Mouse (Mus musculus) embryonic facial prominence, embryonic 10.5 days (tissue): ENCODE results near the gene Nmd3. TPM values are rescaled to one million over a fixed set of nuclear protein-coding genes. Genes with fewer than 3 reads are reported as not detected.

ENCODE experiments used
- DNase-seq: peaks from one replicate; pipeline ENCODE4 v3.0.0-alpha.2; 2017; ENCODE audit warnings: low spot score
- H3K27ac ChIP-seq: fragments of 300-500 bp; sonication (generic); replicated peaks from 2 replicates; pipeline ENCODE4 v1.5.1; 2016; ENCODE audit warnings: mild to moderate bottlenecking
- H3K27me3 ChIP-seq: fragments of 300-500 bp; sonication (generic); replicated peaks from 2 replicates; pipeline ENCODE4 v1.6.1; 2016; ENCODE audit warnings: low read depth, mild to moderate bottlenecking; ENCODE audit not compliant: poor library complexity, severe bottlenecking
- H3K36me3 ChIP-seq: fragments of 300-500 bp; sonication (generic); replicated peaks from 2 replicates; pipeline ENCODE4 v1.6.1; 2016; ENCODE audit warnings: mild to moderate bottlenecking, moderate library complexity
- H3K4me1 ChIP-seq: fragments of 300-500 bp; sonication (generic); 2 replicates; pipeline ENCODE4 v1.6.1; 2016
- H3K4me3 ChIP-seq: fragments of 300-500 bp; sonication (generic); 2 replicates; pipeline ENCODE4 v1.5.1; 2016; ENCODE audit warnings: mild to moderate bottlenecking, moderate library complexity
- H3K9me3 ChIP-seq: fragments of 300-500 bp; sonication (generic); 2 replicates; pipeline ENCODE4 v1.6.1; 2016; ENCODE audit warnings: mild to moderate bottlenecking
- WGBS: fragments of 180-500 bp; shearing (Covaris S2); methylation state at CpG from one replicate; pipeline ENCODE4 v1.1.7; 2016; 5-methylcytosine and 5-hydroxymethylcytosine counted together
- polyA plus RNA-seq: library from polyadenylated mRNA; unstranded; fragments of >200 nt; fragmentation: Nextera tagmentation; extraction: Ambion mirVana; gene quantifications from 2 replicates; pipeline ENCODE4 v1.2.1, GENCODE M21; 2016

The Nmd3 gene
- polyA plus RNA-seq, 1 experiment from 2014 or later = 163 TPM

DNA sequence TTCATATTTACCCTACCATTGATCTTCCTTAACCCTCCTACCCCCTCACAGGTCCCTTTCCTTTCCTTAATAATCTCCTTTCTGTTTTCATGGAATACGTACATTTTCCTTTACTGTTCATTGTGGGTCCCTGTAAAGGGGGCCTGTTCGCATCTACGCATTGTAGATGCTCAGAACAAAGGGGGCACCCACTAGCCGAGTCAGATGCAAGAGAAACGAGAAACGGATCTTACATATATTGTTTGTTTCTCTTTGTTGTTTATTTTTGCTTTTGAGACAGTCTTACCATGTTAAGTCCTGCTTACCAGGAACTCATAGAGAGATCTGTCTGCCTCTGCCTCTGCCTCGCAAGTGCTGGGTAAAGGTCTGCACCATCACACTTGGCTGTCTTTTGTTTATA, 1.4 kb downstream of the Nmd3 start:
- DNase-seq = no peak
- Histone ChIP-seq H3K36me3 (peaks cover 39% of the 10 kb centered on the region), H3K4me1 (peaks cover 18% of the 10 kb centered on the region), H3K9me3 (no peaks in the 10 kb centered on the region), H3K27me3 (no peaks in the 10 kb centered on the region), H3K4me3 (peak overlapping the region; percentile 81), H3K27ac (peak overlapping the region; percentile 95)
- 38% methylated on average over 7 of the region's 7 CpGs for whole genome bisulfite sequencing

GRCm38 (mm10) chr3:69730930-69731329, 9.1 kb downstream of the Nmd3 start:
- Histone ChIP-seq H3K4me1 (no peaks in the 10 kb centered on the region), H3K36me3 (peaks cover 90% of the 10 kb centered on the region), H3K4me3 (no peak overlapping the region), H3K27ac (no peak overlapping the region), H3K27me3 (no peaks in the 10 kb centered on the region), H3K9me3 (no peaks in the 10 kb centered on the region)
- no peak for DNase-seq

DNA sequence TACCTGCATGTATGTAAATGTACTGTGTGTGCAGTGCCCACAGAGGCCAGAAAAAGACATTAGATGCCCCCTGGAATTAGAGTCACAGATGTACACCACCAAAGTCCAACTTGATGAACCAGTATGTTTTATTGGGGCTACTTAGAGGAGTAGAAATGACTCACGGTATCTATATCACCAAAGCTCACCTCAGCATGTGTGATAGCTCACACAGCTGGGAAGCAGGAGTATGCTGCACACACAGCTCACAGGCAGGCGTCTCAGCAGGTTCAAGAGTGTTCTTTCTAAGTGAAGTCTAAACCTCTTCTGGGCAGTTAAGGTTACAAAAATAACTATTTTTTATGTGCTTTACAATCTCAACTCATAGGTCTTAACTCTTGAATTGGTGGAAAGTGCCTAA, 12.2 kb downstream of the Nmd3 start:
- no peak overlapping the region for H3K27ac ChIP-seq
- no peak for DNase-seq
- H3K4me3 ChIP-seq = no peak overlapping the region
- 91% methylated on average over 2 of the region's 2 CpGs for WGBS
- H3K36me3 ChIP-seq = peaks cover 91% of the 10 kb centered on the region
- H3K27me3 ChIP-seq = no peaks in the 10 kb centered on the region
- no peaks in the 10 kb centered on the region for H3K9me3 ChIP-seq
- H3K4me1 ChIP-seq = no peaks in the 10 kb centered on the region

DNA sequence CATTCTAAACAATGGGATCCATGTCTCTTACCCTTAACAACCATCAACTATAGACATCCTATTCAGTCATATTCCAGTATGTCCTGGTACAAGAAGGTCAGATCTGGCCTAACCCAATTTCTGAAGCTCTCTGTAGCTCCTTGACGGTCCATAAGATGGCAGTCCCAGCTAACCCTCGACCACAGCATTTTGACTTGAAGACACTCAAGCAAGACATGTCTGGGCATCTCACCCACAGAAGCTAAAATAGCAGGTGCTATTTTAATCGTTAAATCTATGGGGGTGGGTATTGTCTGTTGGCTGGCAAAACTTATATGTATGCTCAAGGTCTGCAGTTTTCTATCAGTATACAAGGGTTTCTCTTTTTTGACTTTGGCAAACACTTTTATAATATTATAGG, 33.4 kb downstream of the Nmd3 start:
- WGBS = 86% methylated on average over 3 of the region's 3 CpGs
- H3K9me3 ChIP-seq = no peaks in the 10 kb centered on the region
- H3K36me3 ChIP-seq = peaks cover 79% of the 10 kb centered on the region
- DNase-seq = no peak
- no peak overlapping the region for H3K4me3 ChIP-seq
- no peak overlapping the region for H3K27ac ChIP-seq
- H3K4me1 ChIP-seq = no peaks in the 10 kb centered on the region
- no peaks in the 10 kb centered on the region for H3K27me3 ChIP-seq

DNA sequence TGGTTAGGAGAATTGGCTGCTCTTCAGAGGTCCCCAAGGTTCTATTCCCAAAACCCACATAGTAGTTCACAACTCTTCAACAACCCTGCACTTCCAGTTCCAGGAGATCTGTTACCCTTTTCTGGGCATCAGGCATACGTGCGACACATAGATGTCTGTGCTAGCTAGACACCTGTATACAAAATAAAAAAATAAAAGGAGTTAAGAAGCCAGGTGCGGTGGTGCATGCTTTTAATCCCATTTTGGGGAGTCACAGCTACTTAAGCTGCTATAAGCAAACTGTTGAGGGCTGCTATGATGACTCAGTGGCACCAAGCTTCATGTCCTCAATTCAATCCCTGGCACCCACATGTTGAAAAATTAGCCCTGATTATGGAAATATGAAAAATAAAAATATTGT, 34.2 kb downstream of the Nmd3 start:
- 86% methylated on average over 3 of the region's 3 CpGs for WGBS
- H3K4me1 ChIP-seq = no peaks in the 10 kb centered on the region
- H3K9me3 ChIP-seq = no peaks in the 10 kb centered on the region
- no peak overlapping the region for H3K27ac ChIP-seq
- H3K36me3 ChIP-seq = peaks cover 72% of the 10 kb centered on the region
- DNase-seq = no peak
- H3K27me3 ChIP-seq = no peaks in the 10 kb centered on the region
- no peak overlapping the region for H3K4me3 ChIP-seq

GRCm38 (mm10) chr3:69756499-69756898, 34.7 kb downstream of the Nmd3 start:
- WGBS = 39% methylated on average over 7 of the region's 7 CpGs
- H3K27me3 ChIP-seq = no peaks in the 10 kb centered on the region
- DNase-seq = peak; percentile 46
- no peaks in the 10 kb centered on the region for H3K9me3 ChIP-seq
- H3K4me1 ChIP-seq = no peaks in the 10 kb centered on the region
- no peak overlapping the region for H3K27ac ChIP-seq
- H3K36me3 ChIP-seq = peaks cover 66% of the 10 kb centered on the region
- H3K4me3 ChIP-seq = no peak overlapping the region

DNA sequence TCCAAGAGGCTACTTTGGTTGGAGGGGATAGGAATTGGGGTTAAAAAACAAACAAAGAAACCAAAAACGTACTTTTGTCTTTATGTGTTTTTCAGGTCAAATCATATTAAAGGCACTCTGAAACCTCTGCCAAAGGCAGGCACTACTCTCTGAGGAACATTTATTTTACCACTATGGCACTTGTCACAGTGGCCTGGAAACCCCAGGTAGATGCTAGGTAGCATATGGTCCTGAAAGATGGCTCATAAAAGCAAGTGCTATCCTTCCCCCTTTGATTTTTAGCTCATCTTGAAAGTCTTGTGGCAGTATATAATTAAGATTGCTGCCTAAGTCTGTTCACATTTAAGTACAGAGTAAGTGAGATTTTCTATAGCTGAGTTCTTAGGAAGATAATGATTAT, 35.7 kb downstream of the Nmd3 start:
- Histone ChIP-seq H3K27ac (no peak overlapping the region), H3K4me1 (no peaks in the 10 kb centered on the region), H3K4me3 (no peak overlapping the region), H3K9me3 (no peaks in the 10 kb centered on the region), H3K27me3 (no peaks in the 10 kb centered on the region), H3K36me3 (peaks cover 59% of the 10 kb centered on the region)
- no peak for DNase-seq
- WGBS = 93% methylated on average over 1 of the region's 1 CpGs

DNA sequence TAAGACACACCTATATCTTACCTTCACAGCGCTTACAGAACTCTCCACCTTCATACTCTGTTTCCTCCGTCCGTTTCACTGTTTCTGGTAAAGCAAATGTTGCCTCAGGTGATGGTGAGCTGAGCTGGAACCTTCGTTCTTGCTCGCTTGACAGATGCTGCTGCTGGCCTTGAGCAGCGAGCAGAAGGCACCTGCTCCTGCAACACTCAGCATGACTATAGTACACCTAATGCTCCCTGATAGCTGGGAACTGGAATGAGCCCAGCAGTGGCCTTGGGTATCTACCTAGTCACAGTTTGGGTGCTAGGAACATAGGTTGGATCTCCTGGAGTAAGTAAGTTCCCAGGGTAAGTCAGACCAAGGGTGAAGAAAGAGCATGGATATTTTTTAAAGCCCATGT, 38.3 kb downstream of the Nmd3 start:
- no peaks in the 10 kb centered on the region for H3K27me3 ChIP-seq
- no peak overlapping the region for H3K27ac ChIP-seq
- no peak overlapping the region for H3K4me3 ChIP-seq
- 89% methylated on average over 6 of the region's 6 CpGs for WGBS
- no peak for DNase-seq
- H3K9me3 ChIP-seq = no peaks in the 10 kb centered on the region
- no peaks in the 10 kb centered on the region for H3K4me1 ChIP-seq
- peaks cover 42% of the 10 kb centered on the region for H3K36me3 ChIP-seq

DNA sequence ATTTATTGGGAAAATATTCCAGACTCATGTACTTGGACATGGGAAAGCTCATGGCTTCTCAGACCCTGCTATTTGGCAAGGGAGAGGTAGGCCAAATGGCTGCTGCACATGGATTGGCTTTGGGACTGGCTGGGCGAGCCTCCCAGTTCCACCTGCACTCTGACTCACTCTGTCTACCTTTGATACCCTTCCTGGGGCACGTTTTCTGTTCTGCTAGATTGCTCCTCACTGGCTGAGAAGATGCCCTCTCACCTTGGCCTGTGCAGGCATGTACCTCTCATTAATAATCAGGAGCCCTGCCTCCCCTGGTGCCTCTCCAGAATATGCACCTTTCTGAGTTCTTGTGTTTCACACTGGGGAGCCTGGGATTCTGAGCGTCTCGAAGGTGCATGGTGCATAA, 39.4 kb downstream of the Nmd3 start:
- Histone ChIP-seq H3K4me1 (no peaks in the 10 kb centered on the region), H3K4me3 (no peak overlapping the region), H3K9me3 (no peaks in the 10 kb centered on the region), H3K36me3 (peaks cover 48% of the 10 kb centered on the region), H3K27me3 (no peaks in the 10 kb centered on the region), H3K27ac (no peak overlapping the region)
- 85% methylated on average over 4 of the region's 4 CpGs for WGBS
- no peak for DNase-seq

- no peak for DNase-seq
- Histone ChIP-seq H3K27ac (no peak overlapping the region), H3K36me3 (peaks cover 43% of the 10 kb centered on the region), H3K9me3 (no peaks in the 10 kb centered on the region), H3K4me3 (no peak overlapping the region), H3K27me3 (no peaks in the 10 kb centered on the region), H3K4me1 (no peaks in the 10 kb centered on the region)
- WGBS = 86% methylated on average over 6 of the region's 6 CpGs
Measured at GRCm38 (mm10) chr3:69762838-69763368, 41.1 kb downstream of the Nmd3 start.

DNA sequence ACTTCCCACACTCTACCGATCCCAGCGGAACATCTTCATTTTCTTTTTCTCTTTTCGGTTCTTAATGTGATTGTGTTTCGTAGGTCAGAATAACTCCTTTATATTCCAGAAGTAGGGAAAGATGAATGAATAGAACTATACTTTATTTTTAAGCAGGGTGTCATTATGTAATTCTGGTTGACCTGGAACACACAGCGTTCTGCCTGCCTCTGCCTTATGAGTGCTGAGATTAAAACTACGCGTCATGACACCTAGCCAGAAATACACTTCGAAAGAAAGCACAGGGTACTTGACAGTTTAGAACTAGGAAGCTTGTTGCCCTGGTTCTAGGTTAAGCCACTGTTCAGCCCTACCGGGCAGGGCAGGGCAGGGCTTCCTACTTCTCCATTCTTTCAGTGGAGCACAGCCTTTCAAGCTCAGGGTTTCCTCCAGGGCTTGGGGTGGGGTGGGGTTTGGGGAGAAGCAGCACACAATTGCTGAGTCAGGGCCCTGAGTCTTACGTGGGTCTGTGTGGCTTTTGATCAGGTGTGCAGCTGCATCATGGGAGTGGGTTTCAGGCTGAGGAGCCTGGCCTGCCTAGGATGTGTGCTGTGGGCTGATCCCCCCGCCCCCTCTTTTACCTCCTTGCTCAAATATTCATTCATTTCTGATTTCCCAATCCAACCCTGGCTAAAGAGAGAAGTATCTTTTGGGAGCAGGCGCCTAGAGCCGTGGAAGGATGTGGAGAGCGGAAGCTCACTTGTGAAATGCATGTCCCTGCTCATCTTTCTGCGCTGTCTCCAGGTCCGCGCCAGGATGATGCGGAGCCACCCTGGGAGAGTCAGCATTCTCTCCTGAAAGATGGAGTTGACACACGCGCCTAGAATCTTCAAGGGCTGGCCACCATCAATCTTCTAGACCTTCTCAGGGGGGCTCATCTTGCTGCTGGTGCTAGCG, 42.1 kb downstream of the Nmd3 start:
- WGBS = 93% methylated on average over 21 of the region's 21 CpGs
- H3K36me3 ChIP-seq = peaks cover 34% of the 10 kb centered on the region
- no peak for DNase-seq
- no peaks in the 10 kb centered on the region for H3K9me3 ChIP-seq
- no peak overlapping the region for H3K4me3 ChIP-seq
- H3K4me1 ChIP-seq = no peaks in the 10 kb centered on the region
- H3K27ac ChIP-seq = no peak overlapping the region
- H3K27me3 ChIP-seq = no peaks in the 10 kb centered on the region

DNA sequence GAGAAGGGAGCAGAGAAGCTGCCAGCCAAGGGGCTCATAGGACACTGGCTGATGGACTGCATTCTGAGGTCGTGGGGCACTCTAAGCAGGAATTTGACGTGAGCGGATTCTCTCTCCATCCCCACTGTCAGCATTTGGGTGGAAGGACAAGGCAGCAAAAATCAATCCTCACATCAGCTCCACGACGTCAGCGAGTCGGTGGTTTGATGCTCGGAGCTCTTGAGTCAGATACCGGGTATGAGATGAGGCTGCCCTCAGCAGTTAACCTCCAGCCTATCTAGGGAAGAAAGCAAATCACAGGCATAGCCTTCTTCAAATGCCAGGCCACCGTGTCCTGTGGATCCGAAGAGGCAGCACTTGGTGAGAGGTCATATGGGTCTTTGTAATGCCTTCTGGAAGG, 43.4 kb downstream of the Nmd3 start:
- H3K4me1 ChIP-seq = no peaks in the 10 kb centered on the region
- H3K9me3 ChIP-seq = no peaks in the 10 kb centered on the region
- H3K27me3 ChIP-seq = no peaks in the 10 kb centered on the region
- WGBS = 95% methylated on average over 11 of the region's 11 CpGs
- H3K36me3 ChIP-seq = peaks cover 23% of the 10 kb centered on the region
- H3K27ac ChIP-seq = no peak overlapping the region
- DNase-seq = no peak
- H3K4me3 ChIP-seq = no peak overlapping the region

DNA sequence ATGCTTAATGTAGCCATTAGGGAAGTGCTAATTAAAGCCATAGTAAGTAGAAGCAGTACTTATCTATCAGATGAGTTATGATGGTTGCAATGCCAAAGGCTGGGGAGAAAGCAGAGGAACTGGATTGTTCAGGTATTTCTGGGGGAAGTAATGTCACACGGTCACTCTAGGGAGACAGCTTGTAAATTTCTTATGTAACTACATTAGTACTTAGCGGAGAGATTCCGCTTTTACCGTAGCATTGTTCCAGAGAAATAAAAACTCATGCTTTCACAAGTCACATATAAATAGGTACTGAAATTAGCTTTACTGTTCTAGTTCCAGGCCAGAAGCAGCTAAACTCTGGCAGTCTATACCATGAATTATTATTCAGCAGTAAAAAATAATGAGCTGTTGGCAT, 47.4 kb downstream of the Nmd3 start:
- no peak for DNase-seq
- Histone ChIP-seq H3K4me3 (no peak overlapping the region), H3K36me3 (peaks cover 23% of the 10 kb centered on the region), H3K27ac (no peak overlapping the region), H3K9me3 (no peaks in the 10 kb centered on the region), H3K4me1 (no peaks in the 10 kb centered on the region), H3K27me3 (no peaks in the 10 kb centered on the region)
- 96% methylated on average over 4 of the region's 4 CpGs for WGBS
